ENCODE assay signal across 9 mouse cellular contexts in the genomic region with DNA sequence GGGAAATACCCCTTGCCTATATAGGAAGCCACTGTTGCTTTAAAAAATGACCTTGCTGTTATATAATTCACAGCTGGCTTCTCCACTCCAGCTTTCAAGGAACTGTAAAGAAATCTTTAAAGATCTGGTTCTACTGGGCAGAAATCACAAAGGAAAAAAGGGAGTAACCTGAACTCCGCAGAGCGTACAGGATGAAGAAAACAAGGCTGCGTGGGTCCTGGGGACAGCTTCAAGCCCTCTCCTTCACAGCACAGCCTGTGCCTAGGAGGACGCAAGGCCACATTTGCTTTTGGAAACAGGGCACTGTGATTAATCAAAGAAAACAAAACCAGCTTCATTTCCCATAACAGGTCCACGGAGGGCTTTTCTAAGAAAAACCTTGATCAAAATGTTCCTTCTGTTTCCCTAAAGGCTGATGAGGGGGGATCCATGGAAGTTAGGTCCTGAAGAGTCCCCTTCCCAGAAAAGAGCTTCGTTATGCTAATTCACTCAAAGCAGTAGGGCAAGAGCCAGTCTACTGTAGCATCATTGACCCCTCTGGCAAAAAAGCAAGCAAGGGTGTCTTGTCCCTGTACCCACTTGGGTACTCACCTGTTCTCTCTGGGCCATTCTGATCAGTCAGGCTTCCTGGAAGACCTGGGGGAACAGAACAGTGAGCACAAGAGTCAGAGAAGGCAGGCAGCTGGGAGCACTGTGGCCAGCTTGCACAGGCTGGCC.
A peak's percentile ranks its signal among the peaks of the same experiment; 100 is the strongest.
DNase-seq lines count a peak whose midpoint lies in the region; ATAC-seq and TF ChIP-seq lines count a peak whose summit lies in the region.
"Had no signal": no experiment of that assay in that cellular context is flagged by ENCODE, and none has a peak within 500 bp of the region (broad histone marks: within the 10 kb centered on the region; RNA-seq: fewer than 3 reads in every experiment).

No protein-coding gene starts in this region.

- H3K4me1 ChIP-seq in limb, embryonic 12.5 days (replicated peaks): peaks cover 44% of the 10 kb centered on the region
- H3K4me1 ChIP-seq in limb, embryonic 10.5 days: peaks cover 51% of the 10 kb centered on the region
- H3K4me1 ChIP-seq in forebrain, embryonic 14.5 days (ENCODE audit: control insufficient read depth, insufficient read depth, low read length): peaks cover 38% of the 10 kb centered on the region
- H3K4me1 ChIP-seq in hindbrain, embryonic 13.5 days (replicated peaks): peaks cover 50% of the 10 kb centered on the region
- peaks cover 51% of the 10 kb centered on the region for H3K4me1 ChIP-seq in small intestine, adult 2 months (ENCODE audit: control insufficient read depth, insufficient read depth, insufficient read length, low read length)
- H3K4me1 ChIP-seq in liver, postnatal 0 days (ENCODE audit: insufficient read depth): peaks cover 34% of the 10 kb centered on the region

- no peaks in the 10 kb centered on the region for H3K36me3 ChIP-seq in limb, embryonic 12.5 days
- no peaks in the 10 kb centered on the region for H3K36me3 ChIP-seq in limb, embryonic 10.5 days
- H3K36me3 ChIP-seq in forebrain, embryonic 14.5 days (ENCODE audit: control insufficient read depth, insufficient read depth, low read length): no peaks in the 10 kb centered on the region
- H3K36me3 ChIP-seq in hindbrain, embryonic 13.5 days: no peaks in the 10 kb centered on the region
- H3K36me3 ChIP-seq in small intestine, adult 2 months (ENCODE audit: control insufficient read depth, insufficient read depth, low read length): no peaks in the 10 kb centered on the region
- H3K36me3 ChIP-seq in liver, postnatal 0 days (replicated peaks; ENCODE audit: insufficient read depth, low read length): no peaks in the 10 kb centered on the region
- H3K36me3 ChIP-seq: liver, embryonic 13.5 days had no signal

- TF ChIP-seq CTCF in small intestine, adult 2 months (IDR thresholded peaks at IDR 0.05; ENCODE audit: extremely low read depth, insufficient read length, insufficient replicate concordance, low read depth, low read length): no peak
- TF ChIP-seq CTCF in liver, postnatal 0 days (IDR thresholded peaks at IDR 0.05; ENCODE audit: low read depth): no peak

- TF ChIP-seq EP300 in liver, postnatal 0 days (IDR thresholded peaks at IDR 0.05; ENCODE audit: low read depth): no peak

- H3K4me3 ChIP-seq in limb, embryonic 12.5 days (replicated peaks): no peak overlapping the region
- H3K4me3 ChIP-seq in limb, embryonic 10.5 days: no peak overlapping the region
- H3K4me3 ChIP-seq in forebrain, embryonic 14.5 days (ENCODE audit: low read depth, low read length): no peak overlapping the region
- H3K4me3 ChIP-seq in hindbrain, embryonic 13.5 days: no peak overlapping the region
- H3K4me3 ChIP-seq in small intestine, adult 2 months (ENCODE audit: low read depth, low read length): peak overlapping the region; percentile 20; the same call in 1 of the 2 replicates
- H3K4me3 ChIP-seq in liver, postnatal 0 days (ENCODE audit: low read depth, low read length): no peak overlapping the region
- H3K4me3 ChIP-seq: liver, embryonic 13.5 days had no signal

- no peak for TF ChIP-seq POLR2A in small intestine, adult 2 months (IDR thresholded peaks at IDR 0.05; ENCODE audit: low read depth, low read length)

- 50% methylated on average over 6 of the region's 6 CpGs for WGBS in limb, embryonic 12.5 days
- WGBS in limb, embryonic 10.5 days: 85% methylated on average over 6 of the region's 6 CpGs
- WGBS in forebrain, embryonic 14.5 days: 48% methylated on average over 6 of the region's 6 CpGs
- 48% methylated on average over 6 of the region's 6 CpGs for WGBS in hindbrain, embryonic 13.5 days
- WGBS in small intestine, adult 2 months: 60% methylated on average over 6 of the region's 6 CpGs
- WGBS in liver, postnatal 0 days (ENCODE audit: insufficient replicate concordance): 74% methylated on average over 6 of the region's 6 CpGs

- H3K27me3 ChIP-seq in limb, embryonic 12.5 days: no peaks in the 10 kb centered on the region; the same call in 1 of the 2 replicates
- no peaks in the 10 kb centered on the region for H3K27me3 ChIP-seq in limb, embryonic 10.5 days (ENCODE audit: low read depth, poor library complexity, severe bottlenecking)
- H3K27me3 ChIP-seq in forebrain, embryonic 14.5 days (replicated peaks; ENCODE audit: control insufficient read depth, insufficient read depth, low read length): no peaks in the 10 kb centered on the region
- H3K27me3 ChIP-seq in hindbrain, embryonic 13.5 days: no peaks in the 10 kb centered on the region
- no peaks in the 10 kb centered on the region for H3K27me3 ChIP-seq in small intestine, adult 2 months (ENCODE audit: control insufficient read depth, insufficient read depth, low read length)
- no peaks in the 10 kb centered on the region for H3K27me3 ChIP-seq in liver, postnatal 0 days (ENCODE audit: insufficient read depth, low read length)
- H3K27me3 ChIP-seq: liver, embryonic 13.5 days had no signal

- H3K9ac ChIP-seq in limb, embryonic 12.5 days (replicated peaks): no peak overlapping the region
- peak overlapping the region; percentile 6; the same call in 1 of the 2 replicates for H3K9ac ChIP-seq in forebrain, embryonic 14.5 days (ENCODE audit: low read length)
- H3K9ac ChIP-seq in hindbrain, embryonic 13.5 days: no peak overlapping the region
- no peak overlapping the region for H3K9ac ChIP-seq in liver, postnatal 0 days (replicated peaks)
- H3K9ac ChIP-seq: liver, embryonic 13.5 days had no signal

- H3K4me2 ChIP-seq in limb, embryonic 12.5 days: no peak overlapping the region
- no peak overlapping the region for H3K4me2 ChIP-seq in forebrain, embryonic 14.5 days (ENCODE audit: low read length)
- H3K4me2 ChIP-seq in hindbrain, embryonic 13.5 days: no peak overlapping the region
- H3K4me2 ChIP-seq in liver, postnatal 0 days (ENCODE audit: low read depth, low read length): no peak overlapping the region
- H3K4me2 ChIP-seq: liver, embryonic 13.5 days had no signal

- ATAC-seq in limb, embryonic 12.5 days (ENCODE audit: insufficient number of reproducible peaks, insufficient read depth, low FRiP score, low TSS enrichment, low read depth): no peak
- no peak for ATAC-seq in forebrain, embryonic 14.5 days
- no peak for ATAC-seq in hindbrain, embryonic 13.5 days (ENCODE audit: low FRiP score)
- no peak for ATAC-seq in erythroblast, adult 5-6 weeks (replicated peaks; ENCODE audit: low FRiP score, poor library complexity, severe bottlenecking)
- no peak for ATAC-seq in liver, postnatal 0 days

- peak overlapping the region; percentile 50 for H3K27ac ChIP-seq in limb, embryonic 12.5 days
- H3K27ac ChIP-seq in limb, embryonic 10.5 days: no peak overlapping the region; the same call in 1 of the 2 replicates
- 0 out of 2 replicates have a peak overlapping the region, but pooled peaks have one; percentile 27 for H3K27ac ChIP-seq in forebrain, embryonic 14.5 days (ENCODE audit: low read depth, low read length)
- peak overlapping the region; percentile 80 for H3K27ac ChIP-seq in hindbrain, embryonic 13.5 days
- peak overlapping the region; percentile 65 for H3K27ac ChIP-seq in small intestine, adult 2 months (ENCODE audit: insufficient read depth, low read depth, low read length)
- H3K27ac ChIP-seq in liver, postnatal 0 days (ENCODE audit: low read depth): no peak overlapping the region
- H3K27ac ChIP-seq: liver, embryonic 13.5 days had no signal

- DNase-seq in limb, embryonic 10.5 days (ENCODE audit: low spot score): no peak
- no peak for DNase-seq in forebrain, embryonic 14.5 days (ENCODE audit: low spot score)
- no peak for DNase-seq in liver, postnatal 0 days
- DNase-seq: liver, embryonic 13.5 days; thymus, adult 18-20 months had no signal

- no peaks in the 10 kb centered on the region for H3K9me3 ChIP-seq in limb, embryonic 12.5 days
- no peaks in the 10 kb centered on the region for H3K9me3 ChIP-seq in limb, embryonic 10.5 days (replicated peaks)
- no peaks in the 10 kb centered on the region for H3K9me3 ChIP-seq in forebrain, embryonic 14.5 days (replicated peaks; ENCODE audit: control insufficient read depth, low read length)
- H3K9me3 ChIP-seq in hindbrain, embryonic 13.5 days: no peaks in the 10 kb centered on the region
- no peaks in the 10 kb centered on the region for H3K9me3 ChIP-seq in liver, postnatal 0 days (ENCODE audit: low read length)
- H3K9me3 ChIP-seq: liver, embryonic 13.5 days had no signal

Comparison
In these comparisons a context has a peak if more than half of its experiments do, and no peak if none do; other contexts are left out.
1. H3K27ac ChIP-seq: peak in limb, embryonic 12.5 days (single experiment), forebrain, embryonic 14.5 days (single experiment), hindbrain, embryonic 13.5 days (single experiment) and small intestine, adult 2 months (single experiment); none in limb, embryonic 10.5 days (single experiment) and liver, postnatal 0 days (single experiment).